Mouse (Mus musculus) MEL (cell line): Measurements from ENCODE around the gene Sinhcaf. TPM values are rescaled to one million over a fixed set of nuclear protein-coding genes. Genes with fewer than 3 reads are reported as not detected.

Experiments used
- DNase-seq: peaks from one replicate; pipeline ENCODE4 v3.0.0; 2011; ENCODE audit warnings: low read depth, low spot score
- H3K27ac ChIP-seq: 2 replicates; pipeline ENCODE4 v1.5.1; 2012; ENCODE audit warnings: low read depth, mild to moderate bottlenecking, control low read depth, low read length, moderate library complexity; ENCODE audit not compliant: control insufficient read depth
- H3K27me3 ChIP-seq, 2 experiments: fragments of 150-350 bp in 1 of 2; sonication (generic) in 1 of 2; 2 replicates each; pipeline ENCODE4 v1.6.1; 2012; ENCODE audit warnings: low read length in 2 of 2, mild to moderate bottlenecking in 2 of 2, improper control_type of control experiment in 1 of 2, moderate library complexity in 1 of 2; ENCODE audit not compliant: insufficient read depth in 2 of 2, control insufficient read depth in 1 of 2
- H3K36me3 ChIP-seq, 2 experiments: 2 replicates each; pipeline ENCODE4 v1.6.1; 2012 to 2014; ENCODE audit warnings: low read length in 2 of 2, improper control_type of control experiment in 1 of 2, inconsistent platforms in 1 of 2, mild to moderate bottlenecking in 1 of 2; ENCODE audit not compliant: insufficient read depth in 2 of 2, control insufficient read depth in 1 of 2
- H3K4me1 ChIP-seq, 2 experiments: fragments of 150-350 bp in 1 of 2; sonication (generic) in 1 of 2; 2 replicates each; pipeline ENCODE4 v1.6.1; 2012; ENCODE audit warnings: low read length in 2 of 2, improper control_type of control experiment in 1 of 2, mild to moderate bottlenecking in 1 of 2; ENCODE audit not compliant: insufficient read depth in 2 of 2, control insufficient read depth in 1 of 2
- H3K4me3 ChIP-seq, 2 experiments: fragments of 150-350 bp in 1 of 2; sonication (generic) in 1 of 2; 2 replicates each; pipeline ENCODE4 v1.5.1; 2012; ENCODE audit warnings: low read depth in 2 of 2, low read length in 2 of 2, mild to moderate bottlenecking in 2 of 2, moderate library complexity in 2 of 2, control low read depth in 1 of 2, improper control_type of control experiment in 1 of 2; ENCODE audit not compliant: control insufficient read depth in 1 of 2, insufficient read depth in 1 of 2
- H3K79me2 ChIP-seq: 2 replicates; pipeline ENCODE4 v1.6.1; 2012; ENCODE audit warnings: mild to moderate bottlenecking, low read length, moderate library complexity; ENCODE audit not compliant: control insufficient read depth, poor library complexity, insufficient read depth
- H3K9ac ChIP-seq: 2 replicates; pipeline ENCODE4 v1.6.1; 2012; ENCODE audit warnings: low read depth, mild to moderate bottlenecking, control low read depth, low read length, moderate library complexity; ENCODE audit not compliant: control insufficient read depth, poor library complexity, severe bottlenecking
- H3K9me3 ChIP-seq: fragments of 150-350 bp; sonication (generic); replicated peaks from 2 replicates; pipeline ENCODE4 v1.6.1; 2012; ENCODE audit warnings: mild to moderate bottlenecking, low read length, improper control_type of control experiment, moderate library complexity; ENCODE audit not compliant: insufficient read depth
- BHLHE40 ChIP-seq: IDR thresholded peaks from 2 replicates; pipeline ENCODE4 v1.6.1; 2012; ENCODE audit warnings: low read depth, mild to moderate bottlenecking, inconsistent platforms, low read length, improper control_type of control experiment, borderline replicate concordance
- CHD1 ChIP-seq: IDR thresholded peaks from 2 replicates; pipeline ENCODE4 v1.6.1; 2012; ENCODE audit warnings: low read depth, mild to moderate bottlenecking, inconsistent platforms, low read length, improper control_type of control experiment
- E2F4 ChIP-seq: IDR thresholded peaks from 2 replicates; pipeline ENCODE4 v1.6.1; 2011; ENCODE audit warnings: low read depth, low read length, improper control_type of control experiment, borderline replicate concordance
- EP300 ChIP-seq, 2 experiments: IDR thresholded peaks; 2 replicates each; pipeline ENCODE4 v1.6.1; 2011; ENCODE audit warnings: improper control_type of control experiment in 2 of 2, low read length in 2 of 2, low read depth in 1 of 2, mild to moderate bottlenecking in 1 of 2
- KAT2A ChIP-seq: conservative IDR thresholded peaks from 2 replicates; pipeline ENCODE4 v1.6.1; 2012; ENCODE audit warnings: low read depth, low read length, improper control_type of control experiment, inconsistent platforms
- MAFK ChIP-seq: IDR thresholded peaks from 2 replicates; pipeline ENCODE4 v1.6.1; 2011; ENCODE audit warnings: low read depth, mild to moderate bottlenecking, low read length, improper control_type of control experiment, borderline replicate concordance
- MYB ChIP-seq: IDR thresholded peaks from 2 replicates; pipeline ENCODE4 v1.6.1; 2011; ENCODE audit warnings: mild to moderate bottlenecking, low read depth, low read length, improper control_type of control experiment
- NELFE ChIP-seq: IDR thresholded peaks from 2 replicates; pipeline ENCODE4 v1.6.1; 2011; ENCODE audit warnings: low read depth, low read length, improper control_type of control experiment
- NRF1 ChIP-seq: IDR thresholded peaks from 2 replicates; pipeline ENCODE4 v1.6.1; 2014; ENCODE audit warnings: low read depth, mild to moderate bottlenecking, inconsistent platforms, low read length, improper control_type of control experiment, moderate library complexity; ENCODE audit not compliant: poor library complexity, insufficient read depth, severe bottlenecking
- POLR2AphosphoS2 ChIP-seq: IDR thresholded peaks from 2 replicates; pipeline ENCODE4 v1.6.1; 2011; ENCODE audit warnings: low read length, improper control_type of control experiment
- SIN3A ChIP-seq: IDR thresholded peaks from 2 replicates; pipeline ENCODE4 v1.6.1; 2012; ENCODE audit warnings: low read length, improper control_type of control experiment, inconsistent platforms
- TCF12 ChIP-seq: IDR thresholded peaks from 2 replicates; pipeline ENCODE4 v1.6.1; 2014; ENCODE audit warnings: low read depth, mild to moderate bottlenecking, inconsistent platforms, low read length, improper control_type of control experiment, moderate library complexity
- polyA plus RNA-seq, 2 experiments: library from polyadenylated mRNA; stranded (reverse) in 1 of 2; unstranded in 1 of 2; fragments of >175 nt in 1 of 2; fragments of >200 nt in 1 of 2; gene quantifications; 2 replicates each; pipeline versions ENCODE4 v1.2.1 to v1.2.4; 2012; ENCODE audit warnings: low replicate concordance in 2 of 2, low read depth in 1 of 2; ENCODE audit not compliant: insufficient read length in 2 of 2, insufficient read depth in 1 of 2, missing spikeins in 1 of 2
- total RNA-seq: library from RNA; depleted of rRNA; stranded (reverse); fragments of 300-350 nt; gene quantifications from 2 replicates; pipeline ENCODE4 v1.2.3, GENCODE M21; 2012

Sinhcaf gene
- total and polyA plus RNA-seq, 3 experiments, result 34.7 to 59.7 (median 54.4) TPM

GRCm38 (mm10) chr6:148955641-148956420 is 9.6 kb upstream of the Sinhcaf start:
- H3K9ac ChIP-seq, result no peak overlapping the region
- H3K36me3 ChIP-seq, result no peaks in the 10 kb centered on the region
- H3K27me3 ChIP-seq, result peaks cover 0 to 2% of the 10 kb centered on the region in 2 experiments; a peak in 1 of 4 replicates
- DNase-seq, result no peak
- no peaks in the 10 kb centered on the region for H3K9me3 ChIP-seq
- TF ChIP-seq NRF1, result no peak
- TF ChIP-seq POLR2AphosphoS2, result no peak
- TF ChIP-seq MYB, result no peak
- no peak for TF ChIP-seq KAT2A
- TF ChIP-seq MAFK, result no peak
- no peak for TF ChIP-seq E2F4
- TF ChIP-seq EP300 (IDR thresholded peaks at IDR 0.05; ENCODE audit: low read depth in 1 of 2, low read length in 2 of 2), result no peak
- TF ChIP-seq NELFE, result no peak
- no peak for TF ChIP-seq BHLHE40
- no peak for TF ChIP-seq TCF12
- H3K79me2 ChIP-seq, result no peaks in the 10 kb centered on the region
- H3K27ac ChIP-seq, result no peak overlapping the region
- no peak overlapping the region for H3K4me3 ChIP-seq
- H3K4me1 ChIP-seq, result no peaks in the 10 kb centered on the region

DNA sequence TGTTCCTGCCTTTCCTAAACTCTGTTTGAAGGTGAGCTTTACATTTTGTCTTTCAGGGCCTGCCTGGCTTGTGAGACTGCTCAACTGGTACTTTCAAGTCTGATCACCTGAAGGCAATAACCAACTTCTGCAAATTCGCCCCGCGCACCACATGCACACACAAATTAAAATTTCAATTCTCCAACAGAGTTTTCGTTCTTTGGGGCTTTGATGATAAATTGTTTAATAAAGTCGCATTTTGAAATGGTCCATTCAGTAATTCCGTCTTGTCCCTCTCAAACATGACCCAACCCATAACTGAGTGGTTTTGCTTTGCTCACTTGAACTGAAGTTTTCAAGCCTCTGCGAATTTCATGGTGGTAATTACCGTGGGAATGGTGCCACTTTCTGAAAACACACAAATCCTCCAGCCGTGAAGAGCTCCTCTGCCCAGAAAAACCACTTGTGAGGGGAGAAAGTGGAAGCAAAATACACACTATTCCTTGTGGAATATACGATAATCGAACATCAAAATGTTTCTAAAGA is 676 bp upstream of the Sinhcaf start:
- Histone ChIP-seq H3K36me3 (peaks cover 3 to 17% of the 10 kb centered on the region in 2 experiments; a peak in 3 of 4 replicates), H3K4me3 (peak overlapping the region; percentile 49 to 60), H3K9me3 (no peaks in the 10 kb centered on the region), H3K27ac (no peak overlapping the region), H3K9ac (peak overlapping the region; percentile 16), H3K79me2 (peaks cover 37% of the 10 kb centered on the region), H3K4me1 (peaks cover 2 to 16% of the 10 kb centered on the region in 2 experiments; a peak in 2 of 4 replicates), H3K27me3 (0 out of 4 replicates have a peak, but pooled peaks cover 0 to 1% of the 10 kb centered on the region in 2 experiments)
- no peak for DNase-seq
- TF ChIP-seq SIN3A (0 out of 2 replicates have a peak, but pooled peaks have one; percentile 6), CHD1 (no peak)
